12 mouse cellular contexts compared by ENCODE assay signal in genomic region chr5:33512253-33512884, GRCm38 (mm10).
DNase-seq lines count a peak whose midpoint lies in the region; ATAC-seq lines count a peak whose summit lies in the region.
"Had no signal": no experiment of that assay in that cellular context is flagged by ENCODE, and none has a peak within 500 bp of the region (broad histone marks: within the 10 kb centered on the region; RNA-seq: fewer than 3 reads in every experiment).

No protein-coding gene starts in this region.

- no peak for ATAC-seq in heart, embryonic 12.5 days (ENCODE audit: insufficient number of reproducible peaks, low FRiP score)
- 0 out of 2 replicates have a peak, but pooled peaks have one; percentile 16 for ATAC-seq in embryonic facial prominence, embryonic 15.5 days (ENCODE audit: insufficient number of reproducible peaks, low FRiP score, low TSS enrichment, low read depth)
- peak; percentile 52 for ATAC-seq in hindbrain, embryonic 16.5 days
- ATAC-seq in neural tube, embryonic 13.5 days (ENCODE audit: low read depth), result 0 out of 2 replicates have a peak, but pooled peaks have one; percentile 23
- ATAC-seq in frontal cortex, adult (ENCODE audit: low TSS enrichment), result no peak

- H3K27ac ChIP-seq in heart, embryonic 12.5 days (ENCODE audit: poor library complexity, severe bottlenecking), result no peak overlapping the region
- no peak overlapping the region for H3K27ac ChIP-seq in embryonic facial prominence, embryonic 15.5 days (replicated peaks)
- no peak overlapping the region for H3K27ac ChIP-seq in hindbrain, embryonic 16.5 days (ENCODE audit: low read depth, low read length)
- no peak overlapping the region for H3K27ac ChIP-seq in neural tube, embryonic 13.5 days (replicated peaks)
- H3K27ac ChIP-seq: stomach, postnatal 0 days had no signal

- no peak overlapping the region for H3K9ac ChIP-seq in heart, embryonic 12.5 days
- no peak overlapping the region for H3K9ac ChIP-seq in embryonic facial prominence, embryonic 15.5 days
- no peak overlapping the region; the same call in 1 of the 2 replicates for H3K9ac ChIP-seq in hindbrain, embryonic 16.5 days (ENCODE audit: low read depth, low read length)
- H3K9ac ChIP-seq in neural tube, embryonic 13.5 days, result peak overlapping the region; percentile 22

- peaks cover 28% of the 10 kb centered on the region for H3K27me3 ChIP-seq in heart, embryonic 12.5 days (replicated peaks)
- peaks cover 31% of the 10 kb centered on the region for H3K27me3 ChIP-seq in embryonic facial prominence, embryonic 15.5 days
- peaks cover 9% of the 10 kb centered on the region; the same call in 1 of the 2 replicates for H3K27me3 ChIP-seq in hindbrain, embryonic 16.5 days (replicated peaks; ENCODE audit: control insufficient read depth, insufficient read depth, low read length)
- H3K27me3 ChIP-seq in neural tube, embryonic 13.5 days, result peaks cover 84% of the 10 kb centered on the region

- DNase-seq in heart, postnatal 10 days, result no peak
- DNase-seq in left cerebral cortex, adult 11 months (ENCODE audit: low spot score), result no peak
- DNase-seq in urinary bladder, postnatal 4 days (ENCODE audit: low spot score in 2 of 2), result no peak
- DNase-seq: lung, adult 2 months; right cerebral cortex, postnatal 25 days had no signal

- no peaks in the 10 kb centered on the region for H3K9me3 ChIP-seq in heart, embryonic 12.5 days (replicated peaks)
- H3K9me3 ChIP-seq in embryonic facial prominence, embryonic 15.5 days (replicated peaks), result no peaks in the 10 kb centered on the region
- H3K9me3 ChIP-seq in hindbrain, embryonic 16.5 days (ENCODE audit: control insufficient read depth, low read length), result no peaks in the 10 kb centered on the region
- H3K9me3 ChIP-seq in neural tube, embryonic 13.5 days, result no peaks in the 10 kb centered on the region

- peak overlapping the region; percentile 10 for H3K4me2 ChIP-seq in heart, embryonic 12.5 days
- peak overlapping the region; percentile 42 for H3K4me2 ChIP-seq in embryonic facial prominence, embryonic 15.5 days (replicated peaks)
- H3K4me2 ChIP-seq in hindbrain, embryonic 16.5 days (ENCODE audit: low read length), result peak overlapping the region; percentile 33
- peak overlapping the region; percentile 43 for H3K4me2 ChIP-seq in neural tube, embryonic 13.5 days

- no peak overlapping the region for H3K4me3 ChIP-seq in heart, embryonic 12.5 days
- no peak overlapping the region for H3K4me3 ChIP-seq in embryonic facial prominence, embryonic 15.5 days (replicated peaks)
- peak overlapping the region; percentile 4; the same call in 1 of the 2 replicates for H3K4me3 ChIP-seq in hindbrain, embryonic 16.5 days (ENCODE audit: low read length)
- peak overlapping the region; percentile 6; the same call in 1 of the 2 replicates for H3K4me3 ChIP-seq in neural tube, embryonic 13.5 days
- H3K4me3 ChIP-seq: erythroblast, embryonic 14.5 days had no signal

- 49% methylated on average over 22 of the region's 22 CpGs for whole genome bisulfite sequencing in heart, embryonic 12.5 days
- whole genome bisulfite sequencing in embryonic facial prominence, embryonic 15.5 days, result 29% methylated on average over 22 of the region's 22 CpGs
- 21% methylated on average over 22 of the region's 22 CpGs for WGBS in hindbrain, embryonic 16.5 days
- WGBS in neural tube, embryonic 13.5 days, result 19% methylated on average over 22 of the region's 22 CpGs

- H3K4me1 ChIP-seq in heart, embryonic 12.5 days (replicated peaks), result no peaks in the 10 kb centered on the region; the same call in 1 of the 2 replicates
- peaks cover 14% of the 10 kb centered on the region for H3K4me1 ChIP-seq in embryonic facial prominence, embryonic 15.5 days
- H3K4me1 ChIP-seq in hindbrain, embryonic 16.5 days (ENCODE audit: control insufficient read depth, insufficient read depth, low read depth, low read length), result peaks cover 13% of the 10 kb centered on the region
- H3K4me1 ChIP-seq in neural tube, embryonic 13.5 days (replicated peaks), result peaks cover 15% of the 10 kb centered on the region

- H3K36me3 ChIP-seq in heart, embryonic 12.5 days, result no peaks in the 10 kb centered on the region
- no peaks in the 10 kb centered on the region for H3K36me3 ChIP-seq in embryonic facial prominence, embryonic 15.5 days
- H3K36me3 ChIP-seq in hindbrain, embryonic 16.5 days (ENCODE audit: control insufficient read depth, insufficient read depth, low read length), result no peaks in the 10 kb centered on the region
- H3K36me3 ChIP-seq in neural tube, embryonic 13.5 days, result no peaks in the 10 kb centered on the region

- intact Hi-C loops in heart, postnatal 10 days (cut with DNase I), result no loop called here

Comparison
In these comparisons a context has a peak if more than half of its experiments do, and no peak if none do; other contexts are left out.
1. ATAC-seq: peak in embryonic facial prominence, embryonic 15.5 days (single experiment), hindbrain, embryonic 16.5 days (single experiment) and neural tube, embryonic 13.5 days (single experiment); none in heart, embryonic 12.5 days (single experiment) and frontal cortex, adult (single experiment).
2. H3K4me3 ChIP-seq: peak in hindbrain, embryonic 16.5 days (single experiment) and neural tube, embryonic 13.5 days (single experiment); none in heart, embryonic 12.5 days (single experiment) and embryonic facial prominence, embryonic 15.5 days (single experiment).
3. Peak in every context shown above with its lines, with median percentiles within 50 percentile points of each other: H3K4me2 ChIP-seq.